Mouse (Mus musculus): ENCODE results near the gene Arl10. TPM values are rescaled to one million over a fixed set of nuclear protein-coding genes. Genes with fewer than 3 reads are reported as not detected.

The Arl10 gene
- total and polyA plus RNA-seq, 3 experiments, result 1.7 to 17.4 (median 2.5) TPM

DNA sequence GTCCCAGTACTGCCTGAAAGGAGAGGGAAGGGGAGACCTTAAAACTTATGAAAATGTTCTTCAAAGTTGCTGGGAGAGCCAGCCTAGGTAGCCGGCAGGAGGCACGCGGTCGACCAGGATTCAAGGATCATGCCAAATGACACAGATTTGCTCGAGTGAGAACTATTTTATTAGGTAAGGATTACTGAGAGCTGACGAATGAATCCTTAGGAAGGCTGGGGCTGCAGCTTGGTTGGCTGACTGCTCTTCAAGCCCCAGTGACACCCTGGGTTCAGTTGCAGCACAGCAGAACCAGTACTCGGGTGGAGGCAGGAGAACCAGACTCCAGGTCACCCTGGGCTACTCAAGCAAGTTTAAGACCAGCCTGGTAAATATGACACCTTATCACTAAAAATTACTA is 26.8 kb upstream of the Arl10 start:
- no peak overlapping the region for H3K4me2 ChIP-seq (ENCODE audit: insufficient read depth, low read depth, poor library complexity, severe bottlenecking)
- H3K9ac ChIP-seq (ENCODE audit: insufficient read depth, low read depth), result no peak overlapping the region

DNA sequence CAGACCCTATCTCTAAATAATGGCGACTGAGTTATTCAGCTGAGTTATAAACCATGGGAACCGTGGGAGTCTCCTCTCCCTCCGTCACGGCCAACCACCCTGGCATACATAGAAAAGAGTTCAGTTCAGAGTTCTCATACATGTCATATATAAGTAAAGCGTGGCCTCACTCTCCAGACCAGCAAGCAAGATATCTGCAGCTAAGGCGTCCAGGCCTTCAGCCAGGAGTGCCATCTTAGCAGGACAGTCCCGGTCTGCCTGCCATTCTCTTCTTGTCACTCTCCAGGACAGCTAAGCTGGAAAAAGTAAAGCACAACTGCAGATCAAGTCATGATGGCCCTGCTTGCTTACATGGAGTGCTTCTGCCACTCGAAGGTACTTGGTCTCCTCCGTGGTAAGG is 18.6 kb upstream of the Arl10 start:
- Histone ChIP-seq H3K9me3 (replicated peaks; ENCODE audit: low read length) (no peaks in the 10 kb centered on the region), H3K4me2 (ENCODE audit: insufficient read depth, low read depth, poor library complexity, severe bottlenecking) (no peak overlapping the region), H3K4me3 (replicated peaks in 1 of 3; ENCODE audit: low read depth in 2 of 3, low read length in 2 of 3, poor library complexity in 1 of 3) (no peak overlapping the region), H3K36me3 (replicated peaks in 1 of 2; ENCODE audit: control insufficient read depth in 1 of 2, insufficient read depth in 1 of 2, low read length in 1 of 2) (peaks cover 77 to 90% of the 10 kb centered on the region in 2 experiments), H3K4me1 (ENCODE audit: control insufficient read depth in 1 of 2, insufficient read depth in 2 of 2) (no peaks in the 10 kb centered on the region), H3K27me3 (replicated peaks) (no peaks in the 10 kb centered on the region), H3K27ac (ENCODE audit: insufficient read depth, low read depth) (no peak overlapping the region), H3K79me2 (replicated peaks; ENCODE audit: control insufficient read depth, extremely low read depth, insufficient read depth, poor library complexity, severe bottlenecking) (no peaks in the 10 kb centered on the region), H3K9ac (ENCODE audit: insufficient read depth, low read depth) (no peak overlapping the region)
- DNase-seq (ENCODE audit: extremely low read depth), result no peak
- in situ Hi-C loops (cut with MboI; ENCODE audit: low pct_ligation_motif_present, low pct_unique_long_range_greater_than_20kb, low sequenced_read_pairs) (no loop called here), dilution Hi-C loops (cut with MboI; ENCODE audit: extremely low pct_ligation_motif_present, extremely low pct_unique_long_range_greater_than_20kb, low sequenced_read_pairs) (no loop called here)
- TF ChIP-seq ELF1 (IDR thresholded peaks at IDR 0.05; ENCODE audit: low read depth, low read length) (no peak), EP300 (IDR thresholded peaks at IDR 0.05; ENCODE audit: low read length) (no peak), TCF12 (IDR thresholded peaks at IDR 0.05; ENCODE audit: low read depth, low read length) (no peak), JUND (conservative IDR thresholded peaks at IDR 0.05; ENCODE audit: low read depth, low read length) (no peak), TBP (conservative IDR thresholded peaks at IDR 0.05; ENCODE audit: low read depth, low read length) (no peak), CHD2 (IDR thresholded peaks at IDR 0.05; ENCODE audit: low read length) (no peak), MXI1 (IDR thresholded peaks at IDR 0.05; ENCODE audit: low read depth, low read length) (no peak), ZKSCAN1 (IDR thresholded peaks at IDR 0.05; ENCODE audit: borderline replicate concordance, low read depth, low read length) (no peak), USF2 (conservative IDR thresholded peaks at IDR 0.05; ENCODE audit: low read depth, low read length) (no peak), GABPA (IDR thresholded peaks at IDR 0.05; ENCODE audit: insufficient replicate concordance, low read depth, low read length) (no peak), POLR2A (IDR thresholded peaks at IDR 0.05; ENCODE audit: low read depth, low read length) (no peak), MAX (IDR thresholded peaks at IDR 0.05; ENCODE audit: low read length) (no peak), RCOR1 (conservative IDR thresholded peaks at IDR 0.05; ENCODE audit: low read depth, low read length) (no peak), SIN3A (IDR thresholded peaks at IDR 0.05; ENCODE audit: low read length) (no peak), POLR2AphosphoS2 (IDR thresholded peaks at IDR 0.05; ENCODE audit: low read depth, low read length) (no peak), ETS1 (conservative IDR thresholded peaks at IDR 0.05; ENCODE audit: low read depth, low read length) (no peak), KAT2A (IDR thresholded peaks at IDR 0.05; ENCODE audit: insufficient replicate concordance, low read length) (no peak)

More for the DNA sequence above, 26.8 kb upstream of the Arl10 start:
- TF ChIP-seq RAD21 (IDR thresholded peaks at IDR 0.05; ENCODE audit: low read depth, low read length) (no peak), GABPA (IDR thresholded peaks at IDR 0.05; ENCODE audit: insufficient replicate concordance, low read depth, low read length) (no peak), IRF4 (IDR thresholded peaks at IDR 0.05; ENCODE audit: low read depth, low read length) (no peak), MAX (IDR thresholded peaks at IDR 0.05; ENCODE audit: low read length) (no peak), BHLHE40 (IDR thresholded peaks at IDR 0.05; ENCODE audit: low read depth, low read length) (no peak), ZMIZ1 (IDR thresholded peaks at IDR 0.05; ENCODE audit: low read depth, low read length) (no peak), EP300 (IDR thresholded peaks at IDR 0.05; ENCODE audit: low read length) (no peak), ELF1 (IDR thresholded peaks at IDR 0.05; ENCODE audit: low read depth, low read length) (no peak), CHD1 (IDR thresholded peaks at IDR 0.05; ENCODE audit: low read depth, low read length) (no peak), MXI1 (IDR thresholded peaks at IDR 0.05; ENCODE audit: low read depth, low read length) (no peak), MYC (IDR thresholded peaks at IDR 0.05; ENCODE audit: low read depth, low read length) (no peak), JUN (IDR thresholded peaks at IDR 0.05; ENCODE audit: insufficient read depth, low read depth, low read length) (no peak), E2F4 (IDR thresholded peaks at IDR 0.05; ENCODE audit: insufficient replicate concordance, low read depth, low read length) (no peak), ZNF384 (IDR thresholded peaks at IDR 0.05; ENCODE audit: low read depth, low read length) (no peak), TCF12 (IDR thresholded peaks at IDR 0.05; ENCODE audit: low read depth, low read length) (no peak), UBTF (IDR thresholded peaks at IDR 0.05; ENCODE audit: low read depth, low read length) (no peak), SMC3 (IDR thresholded peaks at IDR 0.05; ENCODE audit: low read depth, low read length) (no peak), NELFE (IDR thresholded peaks at IDR 0.05; ENCODE audit: low read depth, low read length) (no peak)
- no peak for DNase-seq (ENCODE audit: extremely low read depth)
- dilution Hi-C loops (cut with MboI; ENCODE audit: extremely low pct_ligation_motif_present, extremely low pct_unique_long_range_greater_than_20kb, low sequenced_read_pairs), result no loop called here
- H3K4me1 ChIP-seq (ENCODE audit: control insufficient read depth in 1 of 2, insufficient read depth in 2 of 2), result no peaks in the 10 kb centered on the region
- in situ Hi-C loops (cut with MboI; ENCODE audit: low pct_ligation_motif_present, low pct_unique_long_range_greater_than_20kb, low sequenced_read_pairs), result no loop called here
- no peaks in the 10 kb centered on the region for H3K9me3 ChIP-seq (replicated peaks; ENCODE audit: low read length)
- H3K79me2 ChIP-seq (replicated peaks; ENCODE audit: control insufficient read depth, extremely low read depth, insufficient read depth, poor library complexity, severe bottlenecking), result no peaks in the 10 kb centered on the region
- H3K4me3 ChIP-seq (replicated peaks in 1 of 3; ENCODE audit: low read depth in 2 of 3, low read length in 2 of 3, poor library complexity in 1 of 3), result no peak overlapping the region
- no peaks in the 10 kb centered on the region for H3K27me3 ChIP-seq (replicated peaks)
- peaks cover 51 to 76% of the 10 kb centered on the region in 2 experiments for H3K36me3 ChIP-seq (replicated peaks in 1 of 2; ENCODE audit: control insufficient read depth in 1 of 2, insufficient read depth in 1 of 2, low read length in 1 of 2)
- H3K27ac ChIP-seq (ENCODE audit: insufficient read depth, low read depth), result no peak overlapping the region

Data from CH12.LX (cell line).